Mouse (Mus musculus) B cell, adult 62 days (primary cell): ENCODE data around the gene Olfr1019. TPM values are rescaled to one million over a fixed set of nuclear protein-coding genes. Genes with fewer than 3 reads are reported as not detected.

Experiments used
- total RNA-seq: library from RNA; stranded (reverse); gene quantifications from 4 replicates; pipeline ENCODE4 v1.2.4, GENCODE M21; 2023

Gene Olfr1019
- total RNA-seq: not detected in 4 replicates

DNA sequence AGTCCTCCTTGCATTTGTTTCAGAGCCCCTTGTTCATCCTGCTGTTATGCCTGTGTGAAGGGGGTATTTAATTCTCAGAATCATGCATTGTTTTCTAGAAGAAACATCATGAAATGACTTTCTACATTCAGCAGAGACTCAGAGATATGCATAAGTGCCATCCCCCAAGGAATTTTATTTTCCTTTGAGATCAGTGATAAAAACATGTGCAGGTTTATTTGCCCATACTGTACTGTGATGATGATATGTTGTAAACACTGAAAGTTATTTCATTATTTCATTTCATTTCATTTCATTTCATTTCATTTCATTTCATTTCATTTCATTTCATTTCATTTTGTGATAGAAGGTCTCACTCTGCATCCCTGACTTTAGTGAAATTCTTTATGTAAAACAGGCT, at the start of gene Olfr1019:
Gene Olfr1019, minus strand, starts transcription at position 101 of the 400 bp plus-strand sequence.

DNA sequence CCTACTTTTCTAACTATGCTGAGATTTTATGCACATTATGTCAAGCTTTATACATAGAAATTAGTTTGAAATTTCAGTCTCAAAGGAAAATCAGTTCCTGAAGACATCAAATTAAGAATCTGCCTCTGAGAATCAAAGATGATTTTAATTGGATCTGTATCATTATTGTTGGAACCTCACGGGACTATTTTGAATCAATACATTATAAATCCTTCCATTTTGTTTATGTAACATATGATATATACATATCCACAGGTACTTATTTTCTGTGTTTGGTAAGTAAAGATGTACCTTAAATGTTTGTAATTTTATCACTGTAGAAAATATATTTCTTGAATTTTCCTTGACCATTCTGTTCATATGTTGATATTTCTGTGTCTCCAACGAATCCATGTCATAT, 40.1 kb upstream of the Olfr1019 start, which contains the start of gene Olfr1023:
Gene Olfr1023, plus strand, starts transcription at position 301 of the 400 bp plus-strand sequence.

DNA sequence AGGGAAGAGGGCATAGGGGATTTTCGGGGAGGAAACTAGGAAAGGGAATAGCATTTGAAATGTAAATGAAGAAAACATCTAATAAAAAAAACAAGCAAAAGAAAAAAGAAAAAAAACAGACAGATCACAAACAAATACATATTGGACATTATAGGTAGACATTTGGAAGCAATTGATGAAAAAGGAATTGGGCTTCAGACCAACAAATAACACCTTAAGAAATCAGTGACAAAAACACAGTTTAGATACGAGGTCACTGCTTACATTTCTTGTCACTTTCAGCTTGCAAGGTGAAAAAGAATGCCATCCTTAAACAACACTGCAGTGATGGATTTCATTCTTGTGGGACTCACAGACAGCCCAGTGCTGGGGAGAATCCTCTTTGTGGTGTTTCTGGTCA, 23.0 kb upstream of the Olfr1019 start, which contains the start of gene Olfr1022:
Gene Olfr1022, plus strand, starts transcription at position 301 of the 400 bp plus-strand sequence.

DNA sequence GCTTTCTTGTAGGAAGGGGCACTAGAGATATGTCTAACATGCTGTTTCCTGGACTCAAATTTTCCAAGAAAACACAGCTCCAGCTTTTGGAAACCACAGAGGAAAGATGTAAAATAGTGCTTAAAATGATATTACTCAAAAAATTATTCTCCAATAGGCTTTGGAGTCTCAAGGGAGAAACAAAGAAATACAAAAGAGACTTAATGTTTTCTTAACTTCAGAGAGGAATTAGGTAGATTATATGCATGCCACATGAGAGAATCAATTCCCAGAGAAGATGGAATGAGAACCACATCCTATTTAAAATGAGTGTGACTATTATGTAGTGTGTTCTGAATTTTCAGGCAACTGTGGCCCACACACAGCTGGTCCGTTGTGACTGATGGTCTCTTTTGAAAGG, 1.4 kb upstream of the Olfr1019 start, which contains the start of gene Olfr1020:
Gene Olfr1020, plus strand, starts transcription at position 301 of the 400 bp plus-strand sequence.

DNA sequence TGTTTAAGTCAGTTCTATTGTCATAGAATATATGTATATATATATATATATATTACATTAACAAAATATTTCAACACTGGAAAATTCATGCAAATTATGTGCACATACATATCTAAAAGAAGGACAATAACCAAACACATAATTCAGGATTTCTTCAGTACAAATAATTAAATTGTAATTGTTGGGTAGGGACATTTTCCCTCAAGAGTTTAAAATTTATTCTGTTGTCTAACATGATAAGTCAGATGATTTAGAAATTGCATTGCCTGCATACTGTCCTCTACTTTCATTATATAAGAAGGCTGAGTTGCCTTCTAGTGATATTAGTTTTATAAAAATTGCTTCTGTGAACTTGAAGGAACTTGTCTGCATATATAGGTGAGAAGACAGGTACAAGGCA, 27.1 kb downstream of the Olfr1019 start, which contains the start of gene Olfr1018:
Gene Olfr1018, plus strand, starts transcription at position 301 of the 400 bp plus-strand sequence.

DNA sequence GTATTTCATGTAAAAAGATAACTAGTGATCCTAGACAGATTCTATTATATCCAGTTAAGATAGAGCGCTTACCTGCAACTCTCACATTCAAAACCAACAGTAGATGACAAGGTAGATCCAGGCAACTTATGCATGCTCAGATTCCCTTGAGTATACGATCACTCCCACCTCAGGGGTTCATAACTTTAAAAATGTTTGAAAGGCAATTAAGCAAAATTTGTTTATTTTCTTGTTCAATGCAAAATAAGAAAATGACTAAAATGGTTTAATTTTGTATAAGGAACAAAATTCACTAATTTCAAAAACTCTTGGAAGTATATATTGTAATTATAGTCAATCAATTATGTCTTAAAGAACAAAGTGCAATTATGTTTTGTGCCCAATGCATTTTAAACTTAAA, 42.8 kb downstream of the Olfr1019 start, which contains the start of gene Olfr1016:
Gene Olfr1016, minus strand, starts transcription at position 101 of the 400 bp plus-strand sequence.

Other genes with a start within 250 kb of the Olfr1019 start
- not detected in 4 replicates for gene Olfr1000, start 233.6 kb downstream of the Olfr1019 start, total RNA-seq
- gene Olfr1002, start 194.8 kb downstream of the Olfr1019 start, total RNA-seq: not detected in 4 replicates
- gene Olfr154, start 181.0 kb downstream of the Olfr1019 start, total RNA-seq: not detected in 4 replicates
- not detected in 4 replicates for gene Olfr1006, start 166.7 kb downstream of the Olfr1019 start, total RNA-seq
- gene Olfr1008, start 156.1 kb downstream of the Olfr1019 start, total RNA-seq: not detected in 4 replicates
- not detected in 4 replicates for gene Olfr1009, start 130.1 kb downstream of the Olfr1019 start, total RNA-seq
- not detected in 4 replicates for gene Olfr1012, start 82.7 kb downstream of the Olfr1019 start, total RNA-seq
- gene Olfr1013, start 78.4 kb downstream of the Olfr1019 start, total RNA-seq: not detected in 4 replicates
- not detected in 4 replicates for gene Olfr1014, start 72.8 kb downstream of the Olfr1019 start, total RNA-seq
- not detected in 4 replicates for gene Olfr1015, start 63.5 kb downstream of the Olfr1019 start, total RNA-seq
- gene Olfr1016, start 42.9 kb downstream of the Olfr1019 start, total RNA-seq: not detected in 4 replicates
- not detected in 4 replicates for gene Olfr1018, start 27.0 kb downstream of the Olfr1019 start, total RNA-seq
- not detected in 4 replicates for gene Olfr1020, start 1.5 kb upstream of the Olfr1019 start, total RNA-seq
- gene Olfr1022, start 23.1 kb upstream of the Olfr1019 start, total RNA-seq: not detected in 4 replicates
- not detected in 4 replicates for gene Olfr1023, start 40.2 kb upstream of the Olfr1019 start, total RNA-seq
- not detected in 4 replicates for gene Olfr1024, start 59.6 kb upstream of the Olfr1019 start, total RNA-seq
- not detected in 4 replicates for gene Olfr1025-ps1, start 69.7 kb upstream of the Olfr1019 start, total RNA-seq
- not detected in 4 replicates for gene Olfr1026, start 76.1 kb upstream of the Olfr1019 start, total RNA-seq
- gene Olfr1028, start 105.0 kb upstream of the Olfr1019 start, total RNA-seq: 0.15 TPM in 1 of 4 replicates, not detected in the others
- gene Olfr1029, start 128.4 kb upstream of the Olfr1019 start, total RNA-seq: not detected in 4 replicates
- not detected in 4 replicates for gene Olfr1030, start 133.8 kb upstream of the Olfr1019 start, total RNA-seq
- not detected in 4 replicates for gene Olfr1031, start 144.8 kb upstream of the Olfr1019 start, total RNA-seq
- not detected in 4 replicates for gene Olfr1032, start 160.1 kb upstream of the Olfr1019 start, total RNA-seq
- gene Olfr1033, start 175.2 kb upstream of the Olfr1019 start, total RNA-seq: not detected in 4 replicates
- not detected in 4 replicates for gene Olfr1034, start 200.4 kb upstream of the Olfr1019 start, total RNA-seq
- not detected in 4 replicates for gene Olfr1036, start 228.5 kb upstream of the Olfr1019 start, total RNA-seq
- gene Olfr1037, start 241.9 kb upstream of the Olfr1019 start, total RNA-seq: not detected in 4 replicates